Mouse (Mus musculus): Measurements from ENCODE around the gene Phyhd1. TPM values are rescaled to one million over a fixed set of nuclear protein-coding genes. Genes with fewer than 3 reads are reported as not detected.

Gene Phyhd1
- total RNA-seq, 1 experiment from 2014 or later = 3.8 TPM

DNA sequence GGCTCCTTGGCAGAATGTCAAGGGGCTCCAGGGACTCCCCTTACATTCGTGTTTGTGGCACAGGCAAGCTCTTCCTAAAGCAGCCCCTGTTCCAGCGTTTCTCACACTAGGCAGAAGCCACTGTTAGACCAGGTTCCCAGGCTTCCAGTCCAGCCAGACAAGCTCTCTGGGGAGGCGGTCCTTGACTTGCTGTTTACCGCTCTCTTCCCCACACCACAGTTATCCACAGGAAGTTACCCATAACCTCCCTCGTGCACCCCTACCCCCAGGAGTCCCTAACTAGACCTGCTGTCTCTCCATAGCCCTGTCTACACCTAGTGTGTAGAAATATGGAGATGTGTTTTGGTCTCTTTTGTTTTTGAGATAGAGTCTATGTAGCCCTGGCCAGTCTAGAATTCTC, 12.2 kb upstream of the Phyhd1 start:
- no peak for ATAC-seq (ENCODE audit: extremely low read depth, insufficient number of reproducible peaks, low FRiP score, poor library complexity, severe bottlenecking)

DNA sequence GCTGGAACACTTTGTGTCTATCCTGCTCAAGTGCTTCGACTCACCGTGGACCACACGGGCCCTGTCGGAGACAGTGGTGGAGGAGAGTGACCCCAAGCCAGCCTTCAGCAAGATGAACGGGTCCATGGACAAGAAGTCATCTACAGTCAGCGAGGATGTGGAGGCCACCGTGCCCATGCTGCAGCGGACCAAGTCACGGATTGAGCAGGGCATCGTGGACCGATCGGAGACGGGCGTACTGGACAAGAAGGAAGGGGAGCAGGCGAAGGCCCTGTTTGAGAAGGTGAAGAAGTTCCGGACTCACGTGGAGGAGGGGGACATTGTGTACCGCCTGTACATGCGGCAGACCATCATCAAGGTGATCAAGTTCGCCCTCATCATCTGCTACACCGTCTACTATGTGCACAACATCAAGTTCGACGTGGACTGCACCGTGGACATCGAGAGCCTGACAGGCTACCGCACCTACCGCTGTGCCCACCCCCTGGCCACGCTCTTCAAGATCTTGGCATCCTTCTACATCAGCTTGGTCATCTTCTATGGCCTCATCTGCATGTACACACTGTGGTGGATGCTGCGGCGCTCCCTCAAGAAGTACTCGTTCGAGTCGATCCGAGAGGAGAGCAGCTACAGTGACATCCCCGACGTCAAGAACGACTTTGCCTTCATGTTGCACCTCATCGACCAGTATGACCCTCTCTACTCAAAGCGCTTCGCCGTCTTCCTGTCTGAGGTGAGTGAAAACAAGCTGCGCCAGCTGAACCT, 10.2 kb upstream of the Phyhd1 start:
- ATAC-seq (ENCODE audit: extremely low read depth, insufficient number of reproducible peaks, low FRiP score, poor library complexity, severe bottlenecking) = no peak

DNA sequence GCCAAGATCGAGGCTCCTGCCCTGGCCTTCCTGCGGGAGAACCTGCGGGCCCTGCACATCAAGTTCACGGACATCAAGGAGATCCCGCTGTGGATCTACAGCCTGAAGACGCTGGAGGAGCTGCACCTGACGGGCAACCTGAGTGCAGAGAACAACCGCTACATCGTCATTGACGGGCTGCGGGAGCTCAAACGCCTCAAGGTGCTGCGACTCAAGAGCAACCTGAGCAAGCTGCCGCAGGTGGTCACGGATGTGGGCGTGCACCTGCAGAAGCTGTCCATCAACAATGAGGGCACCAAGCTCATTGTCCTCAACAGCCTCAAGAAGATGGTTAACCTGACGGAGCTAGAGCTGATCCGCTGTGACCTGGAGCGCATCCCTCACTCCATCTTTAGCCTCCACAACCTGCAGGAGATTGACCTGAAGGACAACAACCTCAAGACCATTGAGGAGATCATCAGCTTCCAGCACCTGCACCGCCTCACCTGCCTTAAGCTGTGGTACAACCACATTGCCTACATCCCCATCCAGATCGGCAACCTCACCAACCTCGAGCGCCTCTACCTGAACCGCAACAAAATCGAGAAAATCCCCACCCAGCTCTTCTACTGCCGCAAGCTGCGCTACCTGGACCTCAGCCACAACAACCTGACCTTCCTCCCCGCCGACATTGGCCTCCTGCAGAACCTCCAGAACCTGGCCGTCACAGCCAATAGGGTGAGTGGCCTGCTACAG, 9.2 kb upstream of the Phyhd1 start:
- ATAC-seq (ENCODE audit: extremely low read depth, insufficient number of reproducible peaks, low FRiP score, poor library complexity, severe bottlenecking) = no peak

DNA sequence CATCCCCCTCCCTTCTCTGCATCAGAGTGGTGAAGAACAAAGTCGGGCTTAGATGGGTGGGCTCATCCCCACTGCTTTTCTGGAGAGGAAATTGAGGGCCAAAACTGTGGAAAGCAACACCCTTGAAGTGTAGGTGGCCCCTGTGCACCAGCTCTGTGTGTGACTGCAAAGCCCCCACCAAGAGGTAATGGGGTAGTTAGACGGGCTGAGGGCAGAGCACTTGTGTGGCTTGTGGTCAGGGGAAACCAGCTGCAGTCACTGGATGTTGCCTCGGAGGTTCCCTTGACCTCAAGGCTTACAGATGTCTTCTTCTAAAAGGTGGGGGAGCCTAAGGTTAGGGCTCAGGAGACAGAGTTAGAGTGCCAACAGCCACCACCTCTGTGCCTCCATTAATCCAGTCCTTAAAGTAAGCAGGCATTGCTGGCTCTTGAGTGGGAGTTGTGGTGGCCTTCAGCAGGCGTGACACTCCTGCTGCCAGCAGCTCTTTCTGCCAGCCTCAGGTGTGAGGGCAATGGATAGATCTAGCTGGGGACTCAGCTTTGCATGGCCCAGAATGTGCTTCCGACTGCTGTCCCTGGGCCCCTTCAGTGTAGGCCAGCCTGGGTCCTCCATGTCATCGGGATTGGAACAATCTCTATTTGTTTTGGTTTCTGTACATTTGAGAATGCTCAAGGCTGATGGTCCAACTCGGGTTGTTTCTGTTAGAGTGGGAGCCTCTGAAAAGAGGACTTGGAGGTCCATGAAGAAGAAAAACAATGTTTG, 8.1 kb upstream of the Phyhd1 start:
- ATAC-seq (ENCODE audit: extremely low read depth, insufficient number of reproducible peaks, low FRiP score, poor library complexity, severe bottlenecking) = no peak

DNA sequence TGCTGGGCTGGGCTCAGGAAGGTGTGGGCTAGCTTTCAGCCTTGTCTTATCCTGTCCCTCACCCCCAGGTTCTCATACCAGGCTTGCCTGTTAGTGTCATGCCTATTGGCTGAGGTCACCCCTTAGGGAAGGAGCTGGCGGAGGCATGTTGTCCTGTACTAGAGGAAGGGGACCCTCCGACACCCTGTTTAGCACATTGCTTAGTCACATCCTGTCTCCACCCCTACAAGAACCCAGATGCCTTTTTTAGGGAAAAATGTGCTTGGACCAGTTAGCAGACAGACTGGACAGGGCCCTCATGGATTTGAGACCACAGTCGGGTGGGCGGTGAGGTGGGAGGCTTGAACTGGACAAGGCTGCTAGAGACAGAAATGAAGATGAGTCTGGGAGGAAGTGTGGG, 7.4 kb upstream of the Phyhd1 start:
- no peak for ATAC-seq (ENCODE audit: extremely low read depth, insufficient number of reproducible peaks, low FRiP score, poor library complexity, severe bottlenecking)

DNA sequence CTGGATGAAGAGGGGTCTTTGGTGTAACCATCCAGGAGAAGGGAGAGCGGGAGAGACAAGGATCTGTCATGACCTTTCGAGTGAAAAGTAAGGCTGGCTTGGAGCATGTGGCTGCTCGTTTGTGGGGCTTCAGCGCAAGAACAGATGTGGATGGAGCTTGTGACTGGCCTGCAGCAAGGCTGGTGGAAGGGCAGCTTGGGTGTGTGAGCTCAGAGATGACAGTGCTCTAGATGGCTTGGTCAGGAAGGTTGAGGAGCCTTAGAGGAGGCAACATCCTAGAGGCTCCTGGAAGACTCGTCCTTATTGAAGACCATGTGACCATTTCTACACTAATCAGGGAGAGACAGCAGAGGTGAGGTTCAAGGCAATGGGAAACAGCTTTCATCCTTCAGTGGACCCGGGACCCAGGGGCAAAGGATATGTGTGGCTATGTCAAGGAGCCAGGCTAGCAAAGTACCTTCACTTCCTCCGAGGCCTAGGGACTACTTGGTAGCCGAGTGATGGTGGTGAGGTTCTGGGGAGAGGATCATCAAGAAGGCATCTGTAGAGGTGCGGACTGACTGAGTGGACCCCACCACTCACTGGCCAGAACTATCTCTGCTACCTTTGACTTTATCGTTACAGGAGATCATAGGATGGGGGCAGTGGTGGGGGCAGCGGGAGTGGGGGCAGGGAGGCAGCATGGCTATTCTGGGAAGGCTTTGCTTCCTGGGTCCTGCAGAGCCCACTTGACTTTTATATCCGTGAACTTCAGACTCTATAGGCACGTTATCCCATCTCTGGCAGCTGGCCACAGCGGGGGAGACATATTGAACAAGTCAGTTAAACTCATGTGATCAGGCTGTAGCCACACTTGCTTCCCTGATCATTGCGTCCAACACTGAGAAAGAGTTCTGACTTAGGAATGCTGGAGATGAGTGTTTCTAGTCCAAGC, 6.6 kb upstream of the Phyhd1 start:
- no peak for ATAC-seq (ENCODE audit: extremely low read depth, insufficient number of reproducible peaks, low FRiP score, poor library complexity, severe bottlenecking)

DNA sequence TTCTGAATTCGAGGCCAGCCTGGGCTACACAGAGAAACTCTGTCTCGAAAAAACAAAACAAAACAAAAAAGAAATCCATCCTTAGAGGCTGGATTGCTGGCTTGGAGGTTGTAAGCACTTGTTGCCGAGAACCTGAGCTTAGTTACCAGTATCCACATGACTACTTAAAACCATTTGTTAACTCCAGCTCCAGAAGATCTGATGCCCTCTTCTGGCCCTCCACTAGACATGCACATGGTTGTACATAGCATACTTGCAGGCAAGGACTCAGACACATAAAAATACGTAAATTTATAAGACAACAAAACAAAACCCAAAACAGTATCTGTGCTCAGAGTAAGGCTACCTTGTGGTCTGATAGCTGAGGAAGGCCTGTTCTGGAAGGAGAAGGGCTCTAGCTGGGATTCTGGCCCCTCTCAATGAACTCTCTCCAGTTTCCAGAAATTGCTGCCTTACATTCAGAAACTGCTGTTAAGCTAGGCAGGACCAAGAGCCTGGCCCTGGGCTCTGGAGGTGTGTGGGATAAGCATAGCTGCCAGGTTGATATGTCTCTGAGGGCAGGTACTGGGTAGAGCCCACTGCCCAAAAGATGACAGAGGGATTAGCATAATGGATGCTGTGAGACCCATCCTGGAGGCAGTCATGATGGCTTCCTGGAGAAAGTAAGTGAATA, 4.8 kb upstream of the Phyhd1 start:
- ATAC-seq (ENCODE audit: extremely low read depth, insufficient number of reproducible peaks, low FRiP score, poor library complexity, severe bottlenecking) = no peak

DNA sequence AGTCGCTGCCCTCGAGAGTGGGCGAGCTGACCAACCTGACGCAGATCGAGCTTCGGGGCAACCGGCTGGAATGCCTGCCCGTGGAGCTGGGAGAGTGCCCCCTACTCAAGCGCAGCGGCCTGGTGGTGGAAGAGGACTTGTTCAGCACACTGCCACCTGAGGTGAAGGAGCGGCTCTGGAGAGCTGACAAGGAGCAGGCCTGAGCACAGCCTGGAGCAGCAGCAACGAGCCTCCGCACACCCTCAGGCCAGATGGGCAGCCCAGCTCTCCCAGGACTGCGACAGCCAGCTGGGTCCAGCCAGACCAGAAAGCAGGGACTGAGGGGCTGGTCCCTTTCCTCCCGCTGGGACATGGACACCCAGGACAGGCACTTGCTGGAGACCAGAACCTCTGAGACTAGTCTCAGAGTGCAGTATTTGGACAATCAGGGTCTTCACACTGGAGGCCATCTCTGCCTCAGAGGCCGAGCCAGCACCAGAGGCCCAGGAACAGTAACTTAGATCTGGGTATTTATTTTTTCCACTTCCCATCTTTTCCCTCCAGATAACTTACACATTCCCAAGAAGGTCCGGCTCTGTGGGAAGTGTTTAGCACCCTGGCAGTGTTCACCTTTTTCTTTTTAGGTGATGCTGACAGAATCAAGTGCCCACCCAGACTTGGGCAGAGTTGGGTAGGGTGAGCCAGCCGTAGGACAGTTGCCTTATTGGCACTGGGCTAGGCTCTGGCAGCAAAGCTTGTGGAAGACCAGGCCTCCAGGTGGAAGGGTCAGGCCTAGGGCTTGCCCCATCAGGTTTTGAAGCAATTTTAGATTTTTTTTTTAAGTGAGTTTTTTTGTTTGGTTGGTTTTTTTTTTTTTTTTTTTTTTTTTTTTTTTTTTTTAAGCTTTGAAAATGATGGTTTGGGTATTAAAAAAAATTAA, 3.8 kb upstream of the Phyhd1 start:
- no peak for ATAC-seq (ENCODE audit: extremely low read depth, insufficient number of reproducible peaks, low FRiP score, poor library complexity, severe bottlenecking)

DNA sequence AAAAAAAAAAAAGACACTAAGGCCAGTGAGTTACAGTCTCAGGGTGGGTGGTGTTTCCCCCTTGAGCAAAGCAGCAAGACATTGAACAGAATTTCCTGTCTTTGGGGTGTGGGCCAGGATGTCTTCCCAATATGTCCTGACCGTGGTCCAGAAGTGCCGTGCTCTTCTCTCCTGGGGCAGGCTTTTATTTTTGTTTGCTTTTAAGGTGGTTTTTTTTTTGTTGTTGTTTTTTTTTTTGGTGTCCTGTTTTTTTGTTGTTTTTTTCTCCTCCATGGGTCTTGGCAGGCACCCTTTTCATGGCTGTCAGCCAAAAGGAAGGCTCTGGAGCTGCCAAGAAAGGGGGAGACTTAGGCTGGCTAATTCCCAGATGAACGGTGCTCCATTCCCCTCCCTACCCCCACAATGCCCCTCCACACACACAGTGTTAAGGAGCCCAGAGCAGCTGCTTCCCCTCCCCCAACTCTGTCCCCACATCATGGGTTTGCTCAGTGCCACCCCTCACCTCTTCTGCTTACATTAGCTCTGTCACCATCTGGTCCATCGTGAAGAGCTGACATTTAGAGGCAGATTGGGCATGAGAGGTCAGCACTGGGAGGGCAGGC, 3.1 kb upstream of the Phyhd1 start:
- no peak for ATAC-seq (ENCODE audit: extremely low read depth, insufficient number of reproducible peaks, low FRiP score, poor library complexity, severe bottlenecking)

DNA sequence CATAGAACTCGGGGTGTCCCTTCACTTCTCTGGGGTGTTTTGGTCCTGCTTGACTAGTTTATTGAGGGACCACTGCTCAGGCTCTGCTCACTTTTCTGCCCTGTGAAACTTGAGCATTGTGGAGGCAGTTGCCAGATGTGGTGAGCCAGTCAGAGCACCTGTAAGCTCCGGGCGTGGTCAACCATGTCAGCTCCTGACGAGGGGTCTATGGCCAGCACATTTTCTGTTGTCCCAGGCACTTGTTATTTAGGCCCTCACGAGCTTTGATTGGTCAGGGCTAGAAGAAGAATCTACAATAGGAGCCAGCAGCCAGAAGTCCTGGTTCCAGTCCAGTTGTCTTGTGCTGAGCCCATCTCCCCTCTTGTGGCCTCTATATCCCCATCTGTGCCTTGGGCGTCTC, 2.2 kb upstream of the Phyhd1 start:
- no peak for ATAC-seq (ENCODE audit: extremely low read depth, insufficient number of reproducible peaks, low FRiP score, poor library complexity, severe bottlenecking)

DNA sequence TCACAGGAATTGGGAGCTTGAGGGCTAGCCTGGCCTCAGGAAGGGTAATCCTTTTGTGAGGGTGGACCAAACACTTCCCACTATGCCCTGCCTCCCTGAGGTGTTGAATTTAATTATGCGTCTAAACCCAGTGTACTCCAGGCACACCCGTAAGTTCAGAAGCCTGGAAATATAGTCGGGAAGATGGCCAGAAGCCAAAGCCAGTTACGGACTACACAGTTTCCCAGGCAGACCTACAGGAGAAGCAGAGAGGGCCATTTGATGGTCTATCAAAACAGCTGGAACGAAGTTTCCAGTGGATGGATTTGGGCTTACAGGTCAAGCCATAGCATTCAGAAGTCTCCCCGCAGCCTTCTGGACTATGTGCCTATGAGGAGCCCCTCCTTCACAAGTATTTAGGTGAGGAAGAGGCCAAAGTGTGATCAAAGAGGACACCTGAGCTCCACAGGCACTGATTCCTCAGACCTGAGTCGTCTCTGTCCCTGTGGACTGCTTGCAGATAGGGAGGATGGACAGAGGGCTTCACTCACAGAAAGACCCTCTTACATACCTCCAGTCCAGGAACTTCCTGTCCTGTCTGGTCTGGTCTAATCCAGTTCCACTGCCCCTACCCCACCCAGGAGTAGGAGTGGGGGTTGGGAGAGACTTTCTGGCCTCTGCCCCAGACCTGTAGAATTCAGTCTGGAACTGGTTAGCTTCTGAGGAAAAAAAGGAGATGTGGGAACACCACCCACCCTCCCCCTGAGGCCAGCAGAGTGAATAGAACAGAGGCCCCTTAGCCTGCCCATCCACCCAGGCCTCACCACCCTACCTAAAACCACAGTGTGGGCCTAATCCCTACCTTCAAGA, 1.1 kb upstream of the Phyhd1 start:
- ATAC-seq (ENCODE audit: extremely low read depth, insufficient number of reproducible peaks, low FRiP score, poor library complexity, severe bottlenecking) = no peak

DNA sequence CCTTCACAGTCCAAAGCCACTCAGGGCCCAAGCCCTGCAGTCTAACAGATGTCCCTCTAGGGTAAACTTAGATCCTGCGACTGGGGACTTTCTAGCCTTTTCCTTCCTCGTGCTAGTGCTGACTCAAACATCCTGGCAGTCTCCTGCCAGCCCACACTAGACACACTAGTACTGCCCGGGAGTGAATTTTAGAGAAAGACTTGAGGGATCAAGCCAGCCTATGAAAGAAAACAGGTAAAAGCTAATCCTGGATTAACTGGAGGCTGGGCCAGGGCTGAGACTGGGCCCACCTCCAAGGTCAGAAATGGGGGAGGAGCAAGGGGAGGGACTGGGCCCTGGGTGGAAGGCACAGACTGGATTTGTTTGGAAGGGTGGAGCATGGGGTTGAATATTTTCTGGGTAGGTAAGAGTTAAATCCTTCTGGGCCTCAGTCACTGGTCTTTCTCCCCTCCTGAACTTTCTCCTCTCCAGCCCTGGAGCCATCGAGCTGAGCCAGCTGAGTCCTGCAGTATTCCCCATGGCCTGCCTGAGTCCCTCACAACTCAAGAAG, 464 bp downstream of the Phyhd1 start:
- ATAC-seq (ENCODE audit: extremely low read depth, insufficient number of reproducible peaks, low FRiP score, poor library complexity, severe bottlenecking) = no peak

DNA sequence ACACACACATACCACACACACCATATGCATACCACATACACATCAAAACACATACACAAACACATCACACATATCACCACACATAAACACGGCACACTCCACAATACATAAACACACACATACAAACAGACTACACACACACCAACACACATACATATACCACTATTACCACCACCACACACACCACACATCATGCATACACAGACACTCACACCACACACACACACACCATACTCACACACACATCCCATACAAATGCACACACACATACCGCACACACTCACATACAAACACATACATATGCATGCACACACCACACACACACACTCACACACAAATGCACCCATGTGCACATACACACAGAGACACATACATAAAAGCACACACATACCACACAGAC, 1.5 kb downstream of the Phyhd1 start:
- ATAC-seq (ENCODE audit: extremely low read depth, insufficient number of reproducible peaks, low FRiP score, poor library complexity, severe bottlenecking) = no peak

DNA sequence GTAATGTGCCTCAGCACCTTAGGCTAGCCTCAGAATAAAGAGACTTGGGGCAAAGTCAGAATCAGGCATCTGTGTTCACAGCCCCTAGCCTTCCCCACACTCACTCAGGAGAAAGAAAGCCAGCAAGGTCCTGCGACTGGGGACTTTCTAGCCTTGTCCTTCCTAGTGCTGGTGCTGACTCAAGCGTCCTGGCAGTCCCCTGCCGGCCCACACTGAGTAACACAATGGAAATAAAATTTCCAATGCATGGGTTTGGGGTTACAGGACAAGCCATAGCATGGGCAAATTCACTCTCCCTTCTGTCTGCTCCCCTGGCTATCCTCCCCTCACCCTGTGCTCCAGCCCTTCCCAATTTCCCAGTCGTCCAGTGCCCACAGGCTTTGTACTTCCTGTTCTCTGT, 2.4 kb downstream of the Phyhd1 start:
- ATAC-seq (ENCODE audit: extremely low read depth, insufficient number of reproducible peaks, low FRiP score, poor library complexity, severe bottlenecking) = no peak

DNA sequence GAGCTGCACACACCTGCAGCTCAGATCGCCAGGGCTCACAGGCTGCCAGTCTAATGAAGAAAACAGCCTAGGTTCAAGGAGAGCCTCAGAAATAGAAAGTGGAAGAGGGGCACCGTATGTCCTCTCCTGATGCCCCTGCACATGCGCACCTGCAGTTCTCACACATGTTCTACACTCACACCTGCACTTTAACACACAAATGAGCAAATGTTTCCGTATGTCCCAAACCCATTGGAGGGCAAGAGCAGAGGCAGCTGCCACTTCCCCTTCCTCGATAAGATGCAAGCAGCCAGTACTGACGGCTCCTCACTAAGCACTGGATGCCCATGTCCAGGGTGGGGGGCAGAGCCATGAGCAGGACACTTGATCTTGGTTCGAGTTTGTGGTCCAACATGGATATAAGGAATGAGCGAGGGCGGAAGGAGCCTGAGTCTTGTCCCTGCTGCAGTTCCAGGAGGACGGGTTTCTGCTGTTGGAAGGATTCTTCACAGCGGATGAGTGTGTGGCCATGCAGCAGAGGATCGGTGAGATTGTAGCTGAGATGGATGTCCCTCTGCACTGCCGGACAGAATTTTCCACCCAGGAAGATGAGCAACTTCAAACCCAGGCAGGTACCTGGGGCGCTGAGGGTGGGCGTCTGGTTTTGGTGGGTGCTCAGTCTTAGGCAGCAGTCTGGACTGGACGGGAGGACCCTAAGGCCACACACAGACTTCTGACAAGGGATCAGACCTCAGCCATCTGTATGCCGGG, 3.4 kb downstream of the Phyhd1 start:
- no peak for ATAC-seq (ENCODE audit: extremely low read depth, insufficient number of reproducible peaks, low FRiP score, poor library complexity, severe bottlenecking)

Measured in neutrophil, adult 5-6 weeks (primary cell).